Mouse (Mus musculus): ENCODE results near the gene Gm29776.
A peak's percentile ranks its signal among the peaks of the same experiment; 100 is the strongest.

Gene Gm29776

GRCm38 (mm10) chr14:54650621-54651454 lies 47.8 kb downstream of the Gm29776 start:
- DNase-seq (ENCODE audit: low read depth, low spot score), result peak; percentile 94

- no peak for DNase-seq (ENCODE audit: low read depth, low spot score)
Measured at GRCm38 (mm10) chr14:54647900-54648299, 50.7 kb downstream of the Gm29776 start.

GRCm38 (mm10) chr14:54646898-54647636 lies 51.6 kb downstream of the Gm29776 start:
- DNase-seq (ENCODE audit: low read depth, low spot score), result no peak

GRCm38 (mm10) chr14:54646455-54646854 lies 52.2 kb downstream of the Gm29776 start:
- no peak for DNase-seq (ENCODE audit: low read depth, low spot score)

- no peak for DNase-seq (ENCODE audit: low read depth, low spot score)
Measured at GRCm38 (mm10) chr14:54644294-54644693, 54.3 kb downstream of the Gm29776 start.

- DNase-seq (ENCODE audit: low read depth, low spot score), result no peak
Measured at GRCm38 (mm10) chr14:54643011-54643410, 55.6 kb downstream of the Gm29776 start.
